Mouse (Mus musculus): ENCODE data around the gene Nf2. TPM values are rescaled to one million over a fixed set of nuclear protein-coding genes. Genes with fewer than 3 reads are reported as not detected.

The Nf2 gene
- polyA plus RNA-seq, 1 experiment from 2014 or later = 37.4 TPM

DNA sequence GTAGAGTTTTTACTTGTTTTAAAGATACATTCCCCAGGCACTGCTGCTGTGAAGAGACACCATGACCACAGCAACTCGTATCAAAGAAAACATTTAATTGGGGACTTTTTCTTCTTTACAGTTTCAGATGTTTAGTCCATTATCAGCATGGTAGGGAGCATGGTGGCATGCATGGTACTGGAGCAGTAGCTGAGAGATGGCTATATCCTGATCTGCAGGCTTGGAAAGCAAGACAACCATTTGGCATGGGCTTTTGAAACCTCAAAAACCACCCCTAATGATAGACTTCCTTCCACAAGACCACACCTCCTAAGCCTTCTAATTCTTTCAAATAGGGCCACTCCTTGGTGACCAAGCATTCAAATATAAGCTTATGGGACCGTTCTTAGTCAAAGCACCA, 1.1 kb upstream of the Nf2 start:
- H3K27ac ChIP-seq (ENCODE audit: low read depth, low read length) = no peak overlapping the region
- no peak for ATAC-seq (replicated peaks; ENCODE audit: low FRiP score)
- no peaks in the 10 kb centered on the region for H3K9me3 ChIP-seq (ENCODE audit: control insufficient read depth, low read length)
- peak overlapping the region; percentile 66 for H3K4me2 ChIP-seq
- WGBS = 94% methylated on average over 2 of the region's 2 CpGs
- no peaks in the 10 kb centered on the region for H3K27me3 ChIP-seq (replicated peaks; ENCODE audit: control insufficient read depth, insufficient read depth, low read length)
- H3K9ac ChIP-seq (ENCODE audit: low read depth, low read length) = no peak overlapping the region
- no peak overlapping the region; the same call in 1 of the 2 replicates for H3K4me3 ChIP-seq (ENCODE audit: low read depth, low read length)
- H3K4me1 ChIP-seq (replicated peaks; ENCODE audit: control insufficient read depth, insufficient read depth, low read length) = peaks cover 11% of the 10 kb centered on the region; the same call in 1 of the 2 replicates
- no peaks in the 10 kb centered on the region for H3K36me3 ChIP-seq (ENCODE audit: control insufficient read depth, insufficient read depth, low read length)
- DNase-seq (ENCODE audit: low spot score) = no peak

DNA sequence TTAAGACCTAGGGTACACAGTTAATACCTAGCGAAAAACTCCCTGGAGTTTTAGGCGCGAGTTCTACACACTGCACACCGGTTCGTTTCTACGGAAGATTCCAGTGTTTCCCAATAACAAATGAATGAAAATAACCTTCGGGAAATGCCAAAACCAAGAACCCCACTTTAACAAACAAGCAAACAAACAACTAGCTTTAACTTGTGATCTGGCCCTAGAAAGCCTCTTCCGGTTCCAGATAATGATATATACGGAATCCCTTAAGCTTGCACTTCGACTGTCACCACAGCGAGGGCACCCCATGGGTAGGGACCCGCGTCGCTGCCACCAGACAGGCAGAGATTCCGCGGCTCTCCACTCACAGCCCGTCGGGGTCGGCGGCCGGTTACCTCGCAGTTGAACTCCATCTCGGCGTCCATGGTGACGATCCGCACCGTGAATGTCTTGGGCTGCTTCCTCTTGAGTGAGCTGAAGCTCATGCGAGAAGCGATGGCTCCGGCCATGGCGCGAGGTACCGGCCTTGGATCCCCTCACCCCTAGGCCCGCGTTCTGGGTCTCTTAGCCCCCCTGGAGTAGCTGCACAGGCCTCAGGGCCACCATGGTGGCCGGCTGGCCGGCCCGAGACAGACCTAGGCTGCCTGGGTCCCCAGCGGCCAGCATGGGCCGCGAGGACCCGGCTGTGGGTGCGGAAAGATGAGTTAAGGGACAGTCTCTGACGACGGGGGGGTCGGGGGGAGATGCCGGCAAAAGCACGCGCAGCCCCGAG, 670 bp downstream of the Nf2 start:
- no peaks in the 10 kb centered on the region for H3K27me3 ChIP-seq (replicated peaks; ENCODE audit: control insufficient read depth, insufficient read depth, low read length)
- under 1% methylated on average over 50 of the region's 50 CpGs for WGBS
- ATAC-seq (replicated peaks; ENCODE audit: low FRiP score) = peak; percentile 16; the same call in 1 of the 2 replicates
- H3K36me3 ChIP-seq (ENCODE audit: control insufficient read depth, insufficient read depth, low read length) = no peaks in the 10 kb centered on the region
- H3K27ac ChIP-seq (ENCODE audit: low read depth, low read length) = peak overlapping the region; percentile 84
- no peaks in the 10 kb centered on the region for H3K9me3 ChIP-seq (ENCODE audit: control insufficient read depth, low read length)
- peak overlapping the region; percentile 78 for H3K4me3 ChIP-seq (ENCODE audit: low read depth, low read length)
- peak overlapping the region; percentile 83 for H3K4me2 ChIP-seq
- peaks cover 11% of the 10 kb centered on the region; the same call in 1 of the 2 replicates for H3K4me1 ChIP-seq (replicated peaks; ENCODE audit: control insufficient read depth, insufficient read depth, low read length)
- DNase-seq (ENCODE audit: low spot score) = peak; percentile 72
- H3K9ac ChIP-seq (ENCODE audit: low read depth, low read length) = peak overlapping the region; percentile 85

GRCm38 (mm10) chr11:4840942-4841526, 8.3 kb downstream of the Nf2 start:
- Histone ChIP-seq H3K4me3 (ENCODE audit: low read depth, low read length) (no peak overlapping the region), H3K9me3 (ENCODE audit: control insufficient read depth, low read length) (no peaks in the 10 kb centered on the region), H3K9ac (ENCODE audit: low read depth, low read length) (no peak overlapping the region), H3K4me2 (no peak overlapping the region), H3K4me1 (replicated peaks; ENCODE audit: control insufficient read depth, insufficient read depth, low read length) (0 out of 2 replicates have a peak, but pooled peaks cover 3% of the 10 kb centered on the region), H3K27me3 (replicated peaks; ENCODE audit: control insufficient read depth, insufficient read depth, low read length) (no peaks in the 10 kb centered on the region), H3K27ac (ENCODE audit: low read depth, low read length) (no peak overlapping the region), H3K36me3 (ENCODE audit: control insufficient read depth, insufficient read depth, low read length) (no peaks in the 10 kb centered on the region)
- DNase-seq (ENCODE audit: low spot score) (no peak), ATAC-seq (replicated peaks; ENCODE audit: low FRiP score) (no peak)
- WGBS = 85% methylated on average over 3 of the region's 3 CpGs

GRCm38 (mm10) chr11:4838235-4838634, 11.1 kb downstream of the Nf2 start:
- H3K27ac ChIP-seq (ENCODE audit: low read depth, low read length) = no peak overlapping the region
- H3K36me3 ChIP-seq (ENCODE audit: control insufficient read depth, insufficient read depth, low read length) = no peaks in the 10 kb centered on the region
- 78% methylated on average over 1 of the region's 1 CpGs for WGBS
- H3K4me2 ChIP-seq = no peak overlapping the region
- H3K9ac ChIP-seq (ENCODE audit: low read depth, low read length) = no peak overlapping the region
- H3K4me3 ChIP-seq (ENCODE audit: low read depth, low read length) = no peak overlapping the region
- ATAC-seq (replicated peaks; ENCODE audit: low FRiP score) (no peak), DNase-seq (ENCODE audit: low spot score) (no peak)
- no peaks in the 10 kb centered on the region for H3K9me3 ChIP-seq (ENCODE audit: control insufficient read depth, low read length)
- H3K27me3 ChIP-seq (replicated peaks; ENCODE audit: control insufficient read depth, insufficient read depth, low read length) = no peaks in the 10 kb centered on the region
- H3K4me1 ChIP-seq (replicated peaks; ENCODE audit: control insufficient read depth, insufficient read depth, low read length) = 0 out of 2 replicates have a peak, but pooled peaks cover 3% of the 10 kb centered on the region

GRCm38 (mm10) chr11:4837342-4837741, 12.0 kb downstream of the Nf2 start:
- Histone ChIP-seq H3K27me3 (replicated peaks; ENCODE audit: control insufficient read depth, insufficient read depth, low read length) (no peaks in the 10 kb centered on the region), H3K36me3 (ENCODE audit: control insufficient read depth, insufficient read depth, low read length) (no peaks in the 10 kb centered on the region), H3K4me3 (ENCODE audit: low read depth, low read length) (no peak overlapping the region), H3K27ac (ENCODE audit: low read depth, low read length) (no peak overlapping the region), H3K9ac (ENCODE audit: low read depth, low read length) (no peak overlapping the region), H3K9me3 (ENCODE audit: control insufficient read depth, low read length) (no peaks in the 10 kb centered on the region), H3K4me2 (no peak overlapping the region), H3K4me1 (replicated peaks; ENCODE audit: control insufficient read depth, insufficient read depth, low read length) (0 out of 2 replicates have a peak, but pooled peaks cover 3% of the 10 kb centered on the region)
- ATAC-seq (replicated peaks; ENCODE audit: low FRiP score) (no peak), DNase-seq (ENCODE audit: low spot score) (no peak)
- WGBS = 65% methylated on average over 5 of the region's 5 CpGs

- H3K36me3 ChIP-seq (ENCODE audit: control insufficient read depth, insufficient read depth, low read length) = no peaks in the 10 kb centered on the region
- ATAC-seq (replicated peaks; ENCODE audit: low FRiP score) (no peak), DNase-seq (ENCODE audit: low spot score) (no peak)
- no peaks in the 10 kb centered on the region for H3K9me3 ChIP-seq (ENCODE audit: control insufficient read depth, low read length)
- WGBS = 58% methylated on average over 6 of the region's 6 CpGs
- no peak overlapping the region for H3K27ac ChIP-seq (ENCODE audit: low read depth, low read length)
- 0 out of 2 replicates have a peak, but pooled peaks cover 3% of the 10 kb centered on the region for H3K4me1 ChIP-seq (replicated peaks; ENCODE audit: control insufficient read depth, insufficient read depth, low read length)
- no peaks in the 10 kb centered on the region for H3K27me3 ChIP-seq (replicated peaks; ENCODE audit: control insufficient read depth, insufficient read depth, low read length)
- no peak overlapping the region for H3K4me2 ChIP-seq
- H3K9ac ChIP-seq (ENCODE audit: low read depth, low read length) = no peak overlapping the region
- H3K4me3 ChIP-seq (ENCODE audit: low read depth, low read length) = no peak overlapping the region
These were observed 12.6 kb downstream of the Nf2 start for GRCm38 (mm10) chr11:4836755-4837154.

- H3K4me2 ChIP-seq = no peak overlapping the region
- 71% methylated on average over 6 of the region's 6 CpGs for WGBS
- no peak for ATAC-seq (replicated peaks; ENCODE audit: low FRiP score)
- no peak for DNase-seq (ENCODE audit: low spot score)
- no peak overlapping the region for H3K9ac ChIP-seq (ENCODE audit: low read depth, low read length)
- no peak overlapping the region for H3K4me3 ChIP-seq (ENCODE audit: low read depth, low read length)
- H3K27ac ChIP-seq (ENCODE audit: low read depth, low read length) = no peak overlapping the region
- no peaks in the 10 kb centered on the region for H3K36me3 ChIP-seq (ENCODE audit: control insufficient read depth, insufficient read depth, low read length)
- 0 out of 2 replicates have a peak, but pooled peaks cover 3% of the 10 kb centered on the region for H3K4me1 ChIP-seq (replicated peaks; ENCODE audit: control insufficient read depth, insufficient read depth, low read length)
- H3K9me3 ChIP-seq (ENCODE audit: control insufficient read depth, low read length) = no peaks in the 10 kb centered on the region
- H3K27me3 ChIP-seq (replicated peaks; ENCODE audit: control insufficient read depth, insufficient read depth, low read length) = no peaks in the 10 kb centered on the region
These were observed 13.9 kb downstream of the Nf2 start for GRCm38 (mm10) chr11:4835436-4835835.

- Histone ChIP-seq H3K4me3 (ENCODE audit: low read depth, low read length) (no peak overlapping the region), H3K36me3 (ENCODE audit: control insufficient read depth, insufficient read depth, low read length) (no peaks in the 10 kb centered on the region), H3K4me2 (no peak overlapping the region), H3K9me3 (ENCODE audit: control insufficient read depth, low read length) (no peaks in the 10 kb centered on the region), H3K27ac (ENCODE audit: low read depth, low read length) (no peak overlapping the region), H3K4me1 (replicated peaks; ENCODE audit: control insufficient read depth, insufficient read depth, low read length) (0 out of 2 replicates have a peak, but pooled peaks cover 3% of the 10 kb centered on the region), H3K27me3 (replicated peaks; ENCODE audit: control insufficient read depth, insufficient read depth, low read length) (no peaks in the 10 kb centered on the region), H3K9ac (ENCODE audit: low read depth, low read length) (no peak overlapping the region)
- no peak for ATAC-seq (replicated peaks; ENCODE audit: low FRiP score)
- WGBS = 75% methylated on average over 3 of the region's 3 CpGs
- DNase-seq (ENCODE audit: low spot score) = no peak
These were observed 15.9 kb downstream of the Nf2 start for GRCm38 (mm10) chr11:4833295-4833939.
